Mouse (Mus musculus) cerebellum, adult 2 months (tissue): ENCODE measurements around the gene Sgpl1. TPM values are rescaled to one million over a fixed set of nuclear protein-coding genes. Genes with fewer than 3 reads are reported as not detected.
"Not testable (repeated sequence)": the region's sequence is repeated elsewhere in the genome, so short reads cannot be mapped to it uniquely, and the experiment has no call there.

Experiments
- DNase-seq, 2 experiments: peaks; one replicate each; pipeline ENCODE4 v3.0.0; 2021
- H3K27ac ChIP-seq: fragments of 200-500 bp; 2 replicates; pipeline ENCODE4 v1.5.1; 2012; ENCODE audit warnings: low read length, control low read depth, inconsistent platforms; ENCODE audit not compliant: insufficient read depth
- H3K27me3 ChIP-seq: fragments of 200-500 bp; 2 replicates; pipeline ENCODE4 v1.6.1; 2012; ENCODE audit warnings: inconsistent platforms, mild to moderate bottlenecking, low read length, moderate library complexity; ENCODE audit not compliant: control insufficient read depth, insufficient read depth
- H3K4me1 ChIP-seq: fragments of 200-500 bp; 2 replicates; pipeline ENCODE4 v1.6.1; 2011; ENCODE audit warnings: low read length; ENCODE audit not compliant: control insufficient read depth, insufficient read depth
- H3K4me3 ChIP-seq: fragments of 200-500 bp; replicated peaks from 2 replicates; pipeline ENCODE3; 2011; ENCODE audit warnings: mild to moderate bottlenecking, low read depth, low read length, control low read depth; ENCODE audit not compliant: insufficient read depth
- CTCF ChIP-seq: fragments of 200-500 bp; IDR thresholded peaks from 2 replicates; pipeline ENCODE4 v1.5.1; 2011; ENCODE audit warnings: low read depth, mild to moderate bottlenecking, control low read depth, low read length, moderate library complexity, borderline replicate concordance; ENCODE audit not compliant: insufficient read depth
- POLR2A ChIP-seq: fragments of 200-500 bp; IDR thresholded peaks from 2 replicates; pipeline ENCODE4 v1.6.1; 2011; ENCODE audit warnings: low read length, control low read depth, borderline replicate concordance; ENCODE audit not compliant: insufficient read depth
- WGBS: fragments of 180-500 bp; shearing (Covaris S2); methylation state at CpG from one replicate; pipeline ENCODE4 v1.1.7; 2018; 5-methylcytosine and 5-hydroxymethylcytosine counted together
- polyA plus RNA-seq: library from polyadenylated mRNA; depleted of rRNA; stranded (reverse); fragments of >200 nt; gene quantifications from 2 replicates; pipeline ENCODE4 v1.2.3, GENCODE M21; 2012

The Sgpl1 gene
- polyA plus RNA-seq, 1 experiment = 39.6 TPM

DNA sequence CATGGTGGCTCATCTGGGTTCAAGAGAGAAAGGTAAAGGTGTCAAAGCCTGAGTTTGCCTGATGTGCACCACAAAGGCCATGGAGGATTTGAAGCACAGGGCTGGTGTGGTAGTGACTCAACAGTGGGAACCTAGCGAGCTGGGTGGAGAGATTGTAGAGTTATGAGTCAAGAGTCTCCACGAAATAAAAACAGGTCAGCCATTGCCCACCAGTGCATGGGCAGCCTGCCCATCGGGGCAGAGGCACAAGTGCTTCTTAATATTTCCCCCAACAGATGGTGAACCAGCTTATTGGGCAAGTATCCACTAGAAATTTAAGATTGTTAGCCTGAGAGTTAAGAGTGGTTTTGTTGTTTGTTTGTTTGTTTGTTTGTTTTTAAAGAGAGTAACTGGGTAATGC is 16.5 kb downstream of the Sgpl1 start:
- H3K4me1 ChIP-seq = peaks cover 7% of the 10 kb centered on the region; the same call in 1 of the 2 replicates
- TF ChIP-seq POLR2A (no peak), CTCF (no peak)
- DNase-seq = peak; percentile 40 to 63
- no peak overlapping the region for H3K27ac ChIP-seq
- WGBS = 21% methylated on average over 3 of the region's 3 CpGs
- H3K4me3 ChIP-seq = no peak overlapping the region
- no peaks in the 10 kb centered on the region for H3K27me3 ChIP-seq

GRCm38 (mm10) chr10:61128701-61129365 is 18.7 kb downstream of the Sgpl1 start:
- WGBS = 61% methylated on average over 1 of the region's 1 CpGs
- H3K4me3 ChIP-seq = no peak overlapping the region
- peaks cover 7% of the 10 kb centered on the region; the same call in 1 of the 2 replicates for H3K4me1 ChIP-seq
- TF ChIP-seq POLR2A = no peak
- TF ChIP-seq CTCF = no peak
- no peak for DNase-seq
- no peak overlapping the region for H3K27ac ChIP-seq
- H3K27me3 ChIP-seq = no peaks in the 10 kb centered on the region

DNA sequence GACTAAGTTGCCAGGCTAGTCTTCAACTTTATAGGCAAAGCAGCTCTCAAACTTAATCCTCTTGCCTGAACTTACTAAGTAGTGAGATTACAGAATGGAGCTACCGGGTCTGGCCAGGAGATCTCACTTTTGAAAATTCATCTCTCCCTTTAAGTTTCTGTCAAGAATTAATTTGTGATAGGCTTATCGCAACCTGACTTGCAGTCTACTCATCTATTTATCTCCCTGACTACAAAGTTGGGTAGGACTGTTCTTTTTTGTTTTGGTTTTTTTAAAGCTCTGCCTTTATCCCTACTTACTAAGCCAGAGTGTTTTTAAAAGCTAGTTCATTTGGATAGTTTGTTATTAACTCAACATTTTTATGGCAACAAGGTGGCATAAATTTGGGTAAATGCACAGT is 23.0 kb downstream of the Sgpl1 start:
- TF ChIP-seq POLR2A = no peak
- TF ChIP-seq CTCF = no peak
- 97% methylated on average over 2 of the region's 2 CpGs for WGBS

GRCm38 (mm10) chr10:61123276-61123913 is 24.1 kb downstream of the Sgpl1 start:
- no peak for DNase-seq
- TF ChIP-seq POLR2A = no peak
- TF ChIP-seq CTCF = no peak
- Histone ChIP-seq H3K27ac (no peak overlapping the region), H3K4me3 (no peak overlapping the region), H3K4me1 (no peaks in the 10 kb centered on the region), H3K27me3 (no peaks in the 10 kb centered on the region)
- 92% methylated on average over 3 of the region's 3 CpGs for WGBS

More for the DNA sequence above, 23.0 kb downstream of the Sgpl1 start:
- H3K27me3 ChIP-seq = no peaks in the 10 kb centered on the region
- no peaks in the 10 kb centered on the region; the same call in 1 of the 2 replicates for H3K4me1 ChIP-seq
- no peak overlapping the region for H3K27ac ChIP-seq
- DNase-seq = no peak
- H3K4me3 ChIP-seq = no peak overlapping the region

DNA sequence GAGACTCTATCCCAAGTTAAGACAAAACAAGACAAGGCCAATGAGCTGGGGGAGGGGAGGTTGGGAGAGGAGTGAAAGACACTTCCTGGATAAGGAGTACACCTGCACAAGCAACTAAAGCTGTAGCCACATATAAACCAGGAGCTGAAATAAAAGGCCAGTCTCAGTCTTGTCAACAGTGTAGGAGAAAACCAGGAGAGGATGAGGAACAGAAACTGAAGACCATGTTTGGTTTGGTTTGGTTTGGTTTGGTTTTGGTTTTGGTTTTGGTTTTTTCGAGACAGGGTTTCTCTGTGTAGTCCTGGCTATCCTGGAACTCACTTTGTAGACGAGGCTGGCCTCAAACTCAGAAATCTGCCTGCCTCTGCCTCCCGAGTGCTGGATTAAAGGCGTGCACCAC is 25.8 kb downstream of the Sgpl1 start:
- not testable (repeated sequence) for H3K27me3 ChIP-seq, H3K4me1 ChIP-seq
- WGBS = 92% methylated on average over 4 of the region's 4 CpGs

DNA sequence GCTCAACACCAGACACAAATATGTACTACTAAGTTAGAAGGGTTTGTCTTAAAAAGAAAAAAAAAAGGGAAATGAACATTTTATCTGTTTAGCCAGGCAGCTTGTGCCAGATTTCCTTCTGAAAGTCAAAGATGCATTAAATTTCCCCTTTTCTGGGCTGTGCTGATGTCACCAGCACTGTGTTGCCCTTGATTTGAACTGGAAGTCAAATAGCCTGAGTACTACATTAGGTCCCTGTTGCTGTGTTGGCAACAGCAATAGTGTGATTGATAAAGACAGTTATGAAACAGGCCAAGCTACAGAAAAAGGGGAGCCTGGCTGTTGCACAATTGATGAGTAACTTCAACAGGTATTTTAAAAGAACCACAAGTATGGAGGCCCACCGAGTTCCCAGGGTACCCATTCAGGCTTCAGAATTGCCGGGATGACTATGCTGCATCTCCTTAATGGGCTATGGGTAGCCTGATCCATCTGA is 33.2 kb downstream of the Sgpl1 start:
- no peak overlapping the region for H3K4me3 ChIP-seq
- 98% methylated on average over 2 of the region's 2 CpGs for WGBS
- TF ChIP-seq CTCF = no peak
- no peak for TF ChIP-seq POLR2A
- no peaks in the 10 kb centered on the region for H3K27me3 ChIP-seq
- H3K27ac ChIP-seq = no peak overlapping the region
- no peak for DNase-seq
- H3K4me1 ChIP-seq = no peaks in the 10 kb centered on the region

More for the DNA sequence above, 25.8 kb downstream of the Sgpl1 start:
- H3K4me3 ChIP-seq, H3K27ac ChIP-seq, DNase-seq: not testable (repeated sequence)

GRCm38 (mm10) chr10:61103564-61104114 is 43.9 kb downstream of the Sgpl1 start:
- H3K4me3 ChIP-seq = no peak overlapping the region
- no peaks in the 10 kb centered on the region for H3K27me3 ChIP-seq
- TF ChIP-seq POLR2A (no peak), CTCF (no peak)
- H3K27ac ChIP-seq = 0 out of 2 replicates have a peak overlapping the region, but pooled peaks have one; percentile 22
- WGBS = 42% methylated on average over 3 of the region's 3 CpGs
- peaks cover 8% of the 10 kb centered on the region; the same call in 1 of the 2 replicates for H3K4me1 ChIP-seq
- peak; percentile 48 to 84 for DNase-seq

GRCm38 (mm10) chr10:61091866-61092265 is 55.6 kb downstream of the Sgpl1 start:
- DNase-seq = no peak

More at GRCm38 (mm10) chr10:61091866-61092265, 55.6 kb downstream of the Sgpl1 start:
- Histone ChIP-seq H3K4me1 (peaks cover 15% of the 10 kb centered on the region), H3K4me3 (no peak overlapping the region), H3K27me3 (no peaks in the 10 kb centered on the region), H3K27ac (no peak overlapping the region)
- TF ChIP-seq POLR2A (no peak), CTCF (no peak)
- WGBS = 79% methylated on average over 6 of the region's 6 CpGs
